Mouse (Mus musculus): Measurements from ENCODE around the gene Edar. TPM values are rescaled to one million over a fixed set of nuclear protein-coding genes. Genes with fewer than 3 reads are reported as not detected.
A peak's percentile ranks its signal among the peaks of the same experiment; 100 is the strongest.

Edar gene
- polyA plus RNA-seq, 1 experiment from 2014 or later = 0.93 TPM

DNA sequence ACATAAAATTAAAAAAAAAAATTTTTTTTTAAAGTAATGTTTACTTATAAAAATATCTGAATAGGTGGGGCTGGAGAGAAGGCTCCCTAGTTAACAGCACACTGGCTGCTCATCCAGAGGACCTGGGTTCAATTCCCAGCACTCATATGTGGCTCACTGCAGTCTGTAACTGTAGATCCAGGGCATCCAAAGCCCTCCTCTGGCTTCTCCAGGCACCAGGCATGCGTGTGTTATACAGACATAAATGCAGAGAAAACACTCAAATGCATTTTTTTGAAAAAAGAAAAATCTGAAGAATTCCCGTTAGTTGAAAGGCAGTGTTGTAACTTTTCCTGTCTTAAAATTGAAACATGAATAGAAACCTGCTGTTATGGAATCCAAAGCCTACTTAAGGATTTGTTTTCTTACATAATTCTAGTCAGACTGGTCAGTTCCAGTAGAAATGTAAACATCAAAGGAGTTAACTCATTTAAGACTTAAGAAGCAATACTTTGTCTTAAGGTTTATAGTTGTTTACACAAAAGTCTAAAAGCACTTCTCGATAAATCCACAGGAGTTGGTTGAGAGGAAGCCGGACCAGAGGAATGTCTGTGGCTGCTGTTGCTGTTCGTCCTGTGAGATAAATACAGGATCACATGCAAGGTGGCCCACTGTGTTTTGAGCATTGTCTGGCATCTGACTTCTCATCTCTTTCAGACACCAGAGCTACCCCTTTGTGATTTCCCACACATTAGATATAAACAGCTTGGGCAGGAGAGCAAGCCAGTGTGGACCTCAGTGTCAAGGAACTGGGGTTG, 89.8 kb downstream of the Edar start:
- Histone ChIP-seq H3K36me3 (replicated peaks) (no peaks in the 10 kb centered on the region), H3K9ac (no peak overlapping the region), H3K4me2 (no peak overlapping the region), H3K4me1 (no peaks in the 10 kb centered on the region), H3K4me3 (replicated peaks) (no peak overlapping the region), H3K27ac (no peak overlapping the region), H3K27me3 (no peaks in the 10 kb centered on the region), H3K9me3 (0 out of 2 replicates have a peak, but pooled peaks cover 3% of the 10 kb centered on the region)
- ATAC-seq (ENCODE audit: low FRiP score) = no peak
- 72% methylated on average over 5 of the region's 5 CpGs for WGBS

DNA sequence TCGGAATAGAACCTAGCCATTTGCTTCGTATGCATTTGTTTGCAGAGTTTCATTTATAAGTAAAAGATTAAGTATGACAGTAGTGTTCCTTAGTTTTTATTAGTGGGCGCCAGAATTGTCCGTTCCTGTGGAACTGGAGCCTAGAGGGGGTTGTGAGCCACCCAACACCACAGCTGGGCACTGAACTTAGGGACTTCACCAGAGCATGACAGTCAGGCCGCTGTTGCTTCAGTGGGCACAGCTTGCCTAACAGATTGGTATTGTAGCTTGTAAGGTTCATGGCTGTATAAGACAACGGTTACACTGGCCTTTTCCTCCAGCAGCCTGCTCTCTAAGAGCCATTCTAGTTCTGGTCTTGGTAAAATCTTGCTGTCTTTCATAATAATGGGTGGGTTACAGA, 114.9 kb downstream of the Edar start:
- 95% methylated on average over 6 of the region's 6 CpGs for WGBS
- H3K36me3 ChIP-seq (replicated peaks) = no peaks in the 10 kb centered on the region
- H3K4me2 ChIP-seq = no peak overlapping the region
- H3K4me3 ChIP-seq (replicated peaks) = no peak overlapping the region
- no peak for ATAC-seq (ENCODE audit: low FRiP score)
- no peaks in the 10 kb centered on the region for H3K27me3 ChIP-seq
- H3K9ac ChIP-seq = no peak overlapping the region
- no peaks in the 10 kb centered on the region for H3K4me1 ChIP-seq
- no peak overlapping the region for H3K27ac ChIP-seq
- no peaks in the 10 kb centered on the region for H3K9me3 ChIP-seq

DNA sequence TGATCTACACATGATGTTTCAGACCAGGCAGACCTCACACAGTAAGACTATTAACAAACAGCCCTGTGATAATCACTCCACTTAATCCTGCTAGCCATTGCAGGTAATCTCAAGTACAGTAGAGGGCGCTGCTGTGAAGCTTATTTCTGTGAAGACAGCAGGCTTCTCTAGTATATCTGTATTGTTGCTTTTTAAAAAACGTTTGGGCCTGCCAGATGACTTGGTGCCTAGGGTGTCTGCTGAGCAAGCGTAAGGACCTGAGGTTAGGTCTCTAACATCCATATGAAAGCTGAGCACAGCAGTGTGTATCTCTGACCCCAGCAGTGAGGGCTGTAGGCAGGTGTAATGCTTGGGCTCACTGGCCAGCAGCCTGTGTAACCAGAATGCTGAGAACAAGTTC, 115.6 kb downstream of the Edar start:
- Histone ChIP-seq H3K4me3 (replicated peaks) (no peak overlapping the region), H3K4me2 (no peak overlapping the region), H3K9ac (no peak overlapping the region), H3K27ac (no peak overlapping the region), H3K4me1 (no peaks in the 10 kb centered on the region), H3K36me3 (replicated peaks) (no peaks in the 10 kb centered on the region), H3K27me3 (no peaks in the 10 kb centered on the region), H3K9me3 (no peaks in the 10 kb centered on the region)
- 13% methylated on average over 3 of the region's 3 CpGs for WGBS
- peak; percentile 61; the same call in 1 of the 2 replicates for ATAC-seq (ENCODE audit: low FRiP score)

DNA sequence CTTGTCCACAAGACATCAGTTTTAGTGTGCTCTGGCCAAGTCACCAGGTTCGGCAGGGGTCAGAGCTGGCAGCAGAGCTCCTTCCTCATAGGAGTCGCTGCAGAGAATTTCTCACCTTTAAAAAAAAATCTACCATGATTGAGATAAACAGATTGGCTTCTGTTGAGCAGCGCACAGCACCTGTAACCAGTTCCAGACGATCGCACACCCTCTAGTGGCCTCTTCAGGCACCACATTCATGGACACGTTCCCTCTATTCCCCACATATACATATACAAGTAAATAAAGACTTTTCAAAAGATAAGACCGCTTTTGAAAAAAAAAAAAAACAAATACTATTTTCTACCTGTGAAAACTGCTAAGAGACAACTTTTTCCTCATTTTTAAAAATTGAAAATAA, 116.4 kb downstream of the Edar start:
- Histone ChIP-seq H3K36me3 (replicated peaks) (no peaks in the 10 kb centered on the region), H3K4me1 (no peaks in the 10 kb centered on the region), H3K27ac (no peak overlapping the region), H3K9me3 (no peaks in the 10 kb centered on the region), H3K4me2 (no peak overlapping the region), H3K4me3 (replicated peaks) (no peak overlapping the region), H3K27me3 (no peaks in the 10 kb centered on the region), H3K9ac (no peak overlapping the region)
- 0 out of 2 replicates have a peak, but pooled peaks have one; percentile 41 for ATAC-seq (ENCODE audit: low FRiP score)
- 27% methylated on average over 7 of the region's 7 CpGs for WGBS

DNA sequence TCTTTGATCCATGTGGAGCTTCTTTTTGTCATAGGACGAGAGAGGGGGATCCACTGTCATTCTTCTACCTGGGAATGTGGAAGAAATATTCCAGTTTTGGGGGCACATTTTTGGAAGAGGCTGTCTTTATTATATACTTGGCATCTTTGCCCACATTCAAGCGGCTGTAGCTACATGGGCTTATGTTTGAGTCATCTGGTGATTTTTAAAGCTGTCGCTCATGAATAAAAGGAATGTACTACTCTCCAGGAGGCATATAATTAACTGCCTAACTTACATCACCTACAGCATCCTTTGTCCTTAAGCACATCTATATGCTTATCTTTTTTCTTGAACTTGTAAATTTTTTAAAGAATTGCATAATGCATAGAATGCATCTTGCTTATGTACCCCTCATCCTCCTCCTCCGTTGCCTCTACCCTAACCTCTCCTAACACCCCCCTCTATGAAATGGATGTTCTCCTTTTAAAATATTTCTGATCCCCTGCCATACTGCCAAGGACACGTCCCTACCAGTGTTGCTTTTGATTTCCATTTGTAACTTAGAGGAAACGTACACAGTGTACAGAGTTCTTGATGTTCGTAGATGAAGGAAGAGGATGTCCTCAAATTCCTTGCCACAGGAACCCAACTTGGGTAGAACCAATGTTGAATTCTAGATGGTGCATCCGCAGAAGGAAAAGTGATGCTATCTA, 120.6 kb downstream of the Edar start:
- no peak overlapping the region for H3K27ac ChIP-seq
- H3K9ac ChIP-seq = no peak overlapping the region
- H3K27me3 ChIP-seq = no peaks in the 10 kb centered on the region
- H3K4me1 ChIP-seq = no peaks in the 10 kb centered on the region
- no peak for ATAC-seq (ENCODE audit: low FRiP score)
- 93% methylated on average over 8 of the region's 8 CpGs for WGBS
- H3K4me3 ChIP-seq (replicated peaks) = no peak overlapping the region
- H3K9me3 ChIP-seq = no peaks in the 10 kb centered on the region
- no peaks in the 10 kb centered on the region for H3K36me3 ChIP-seq (replicated peaks)
- H3K4me2 ChIP-seq = no peak overlapping the region

Other genes with a start within 250 kb of the Edar start
- gene Ranbp2, start 228.7 kb downstream of the Edar start, polyA plus RNA-seq (2016; fragmentation: Nextera tagmentation; extraction: Ambion mirVana) = 33.5 and 33.6 TPM in 2 replicates
- 16.1 and 17.0 TPM in 2 replicates for gene Ccdc138, start 177.7 kb downstream of the Edar start, polyA plus RNA-seq (2016; fragmentation: Nextera tagmentation; extraction: Ambion mirVana)
- not detected in 2 replicates for gene Gm17542, start 42.6 kb upstream of the Edar start, polyA plus RNA-seq (2016; fragmentation: Nextera tagmentation; extraction: Ambion mirVana)
- gene Sh3rf3, start 137.7 kb upstream of the Edar start, polyA plus RNA-seq (2016; fragmentation: Nextera tagmentation; extraction: Ambion mirVana) = 3.1 and 3.8 TPM in 2 replicates